Mouse (Mus musculus) cerebellum, adult 8-10 months (tissue): ENCODE results near the gene Panx1.

ENCODE experiments used
- DNase-seq: peaks from one replicate; pipeline ENCODE4 v3.0.0; 2022

Panx1 gene

DNA sequence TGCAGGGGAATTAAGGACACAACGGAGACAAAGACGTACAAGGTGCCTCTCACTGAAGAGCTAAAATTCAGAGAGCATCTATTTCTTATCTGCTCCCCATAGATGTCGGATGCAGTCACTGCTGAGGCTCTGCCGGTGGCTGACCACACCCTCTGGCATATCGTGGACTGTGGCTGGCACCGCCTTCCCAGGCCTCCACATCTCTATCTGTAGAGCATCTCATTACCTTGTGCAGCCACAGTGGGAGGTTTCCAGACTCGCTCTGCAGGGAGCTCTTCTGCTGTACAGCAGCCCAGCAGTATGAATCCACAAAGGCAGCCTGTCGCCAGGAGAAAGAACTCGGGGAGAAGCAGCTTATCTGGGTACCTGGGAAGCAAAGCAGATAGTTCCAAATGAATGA lies 24.1 kb downstream of the Panx1 start:
- no peak for DNase-seq

- DNase-seq: no peak
These were observed 24.7 kb downstream of the Panx1 start for GRCm38 (mm10) chr9:15020561-15021080.

- DNase-seq: no peak
These were observed 26.5 kb downstream of the Panx1 start for GRCm38 (mm10) chr9:15018756-15019131.

DNA sequence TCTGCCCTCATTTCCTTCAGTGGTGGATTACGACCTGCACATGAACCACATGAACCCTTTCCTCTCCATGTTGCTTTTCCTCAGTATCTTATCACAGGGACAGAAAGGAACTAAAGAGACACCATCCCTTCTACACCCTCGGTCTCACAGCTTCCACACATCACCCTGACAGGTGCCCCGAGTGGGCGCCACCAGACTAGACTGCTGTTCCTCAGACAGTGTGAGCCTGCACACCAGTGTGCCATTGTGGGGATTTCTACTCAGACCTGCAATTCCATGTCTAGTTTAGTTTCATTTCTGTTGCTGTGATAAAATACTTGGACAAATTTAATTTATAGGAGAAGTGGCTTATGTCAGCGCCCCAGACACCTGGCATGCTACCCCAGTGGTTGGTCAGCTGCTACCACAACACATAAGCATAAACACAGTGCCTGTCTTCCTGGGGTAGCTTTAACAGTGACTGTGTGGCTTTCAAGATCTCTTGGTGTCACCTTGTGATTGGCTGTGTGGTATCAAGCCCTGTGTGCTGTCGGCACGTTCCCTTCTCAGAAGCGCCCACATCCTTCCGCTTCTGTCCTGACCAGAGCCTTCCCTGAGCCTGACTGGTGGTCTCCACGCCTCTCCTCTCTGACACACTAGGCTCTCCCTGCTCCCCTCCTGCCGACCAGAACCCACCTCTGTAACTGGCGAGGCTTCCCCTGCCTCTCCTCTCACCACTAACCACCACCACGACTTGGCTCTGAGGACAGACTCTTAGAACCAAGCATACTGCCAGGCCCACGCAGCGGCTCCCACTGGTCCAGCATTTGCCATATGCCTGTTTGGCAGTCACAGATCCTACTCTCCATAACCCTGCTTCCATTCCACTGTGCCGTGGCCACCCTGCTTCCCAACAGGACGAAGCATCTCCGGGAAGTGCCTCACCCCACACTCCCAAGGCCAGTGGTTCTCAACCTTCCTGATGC lies 27.2 kb downstream of the Panx1 start:
- DNase-seq: peak; percentile 55

- peak; percentile 60 for DNase-seq
These were observed 29.9 kb downstream of the Panx1 start for GRCm38 (mm10) chr9:15015223-15015956.

- DNase-seq: no peak
These were observed 37.7 kb downstream of the Panx1 start for GRCm38 (mm10) chr9:15007566-15007965.

DNA sequence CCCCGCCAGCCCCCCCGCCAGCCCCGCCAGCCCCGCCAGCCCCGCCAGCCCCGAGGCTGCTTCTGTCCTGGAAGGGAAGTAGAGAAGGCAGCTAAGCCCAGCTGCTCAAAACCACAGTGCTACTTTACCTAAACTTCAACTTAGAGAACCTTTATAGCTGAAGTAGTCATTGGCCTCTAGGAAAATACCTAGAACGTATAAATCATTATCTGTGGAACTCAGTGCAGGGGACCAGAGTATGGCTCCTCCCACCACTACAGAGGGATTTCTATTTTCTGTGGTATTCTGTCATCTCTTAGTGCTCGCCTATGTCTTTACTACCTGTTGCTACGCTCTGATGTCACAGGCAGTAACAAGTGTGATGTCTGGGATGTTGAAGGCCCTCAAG lies 41.0 kb downstream of the Panx1 start:
- no peak for DNase-seq

DNA sequence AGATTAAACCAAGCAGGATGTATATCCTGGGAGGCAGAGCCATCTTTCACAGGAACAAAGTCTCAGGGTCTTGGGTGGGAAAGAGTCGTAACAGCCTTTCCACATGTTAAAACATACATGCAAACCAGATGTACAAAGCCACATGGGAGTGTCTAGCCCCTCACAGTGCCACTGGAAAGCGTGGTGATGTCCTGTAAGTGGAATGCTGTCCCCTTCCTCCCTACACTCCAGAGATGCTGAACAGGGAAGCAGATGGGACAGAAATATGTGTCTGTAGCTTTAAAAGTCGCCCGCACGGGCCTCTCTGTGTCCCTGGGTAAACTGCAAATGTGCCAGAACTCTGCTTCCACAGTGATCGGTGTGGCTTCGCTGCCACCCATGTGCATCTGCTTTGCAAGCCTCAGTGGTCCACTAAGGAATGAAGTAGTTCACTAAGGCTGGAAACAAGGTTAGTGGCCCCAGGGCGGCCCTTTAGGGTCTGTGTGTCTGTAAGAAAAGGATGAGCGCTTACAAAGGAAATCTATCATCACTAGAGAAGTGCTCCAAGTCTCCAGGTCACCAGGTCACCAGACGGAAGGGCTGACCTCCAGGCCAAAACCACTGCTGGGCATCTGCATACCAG lies 41.5 kb downstream of the Panx1 start:
- no peak for DNase-seq

- no peak for DNase-seq
These were observed 42.2 kb downstream of the Panx1 start for GRCm38 (mm10) chr9:15002995-15003613.

GRCm38 (mm10) chr9:14998790-14999189 lies 46.5 kb downstream of the Panx1 start:
- DNase-seq: no peak

- DNase-seq: no peak
These were observed 47.8 kb downstream of the Panx1 start for GRCm38 (mm10) chr9:14997271-14998055.

DNA sequence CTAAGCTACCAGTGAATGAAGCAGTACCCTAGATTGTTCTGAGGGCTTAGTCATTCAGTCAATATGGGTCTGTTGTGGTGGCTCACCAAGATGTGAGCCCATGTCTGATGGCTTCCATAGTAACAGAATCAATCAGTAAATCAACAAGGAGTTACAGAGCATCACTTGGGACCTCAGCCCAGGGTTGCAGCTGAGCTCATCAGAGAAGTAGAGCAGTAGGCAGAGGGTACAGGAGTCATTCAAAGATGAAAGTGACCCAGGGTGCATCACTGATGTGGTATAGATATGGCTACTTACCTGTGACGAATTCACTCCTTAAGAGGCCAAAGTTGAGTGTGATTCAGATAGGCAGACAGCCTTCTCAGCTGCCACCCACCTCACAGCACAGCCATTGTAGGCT lies 49.8 kb downstream of the Panx1 start:
- DNase-seq: no peak

DNA sequence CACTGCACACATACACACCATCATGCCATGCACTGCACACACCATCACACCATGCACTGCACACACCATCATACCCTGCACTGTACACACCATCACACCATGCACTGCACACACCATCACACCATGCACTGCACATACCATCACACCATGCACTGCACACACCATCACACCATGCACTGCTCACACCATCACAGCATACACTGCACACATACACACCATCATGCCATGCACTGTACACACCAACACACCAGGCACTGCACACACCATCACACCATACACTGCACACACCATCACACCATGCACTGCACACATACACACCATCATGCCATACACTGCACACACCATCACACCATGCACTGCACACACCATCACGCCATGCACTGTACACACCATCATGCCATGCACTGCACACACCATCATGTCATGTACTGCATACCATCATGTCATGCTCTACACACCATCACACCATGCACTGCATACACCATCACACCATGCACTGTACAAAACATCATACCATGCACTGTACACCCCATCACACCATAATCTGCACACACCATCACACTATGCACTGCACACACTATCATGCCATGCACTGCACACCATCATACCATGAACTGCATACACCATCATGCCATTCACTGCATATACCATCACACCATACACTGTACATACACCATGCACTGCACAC lies 56.5 kb downstream of the Panx1 start:
- no peak for DNase-seq

DNA sequence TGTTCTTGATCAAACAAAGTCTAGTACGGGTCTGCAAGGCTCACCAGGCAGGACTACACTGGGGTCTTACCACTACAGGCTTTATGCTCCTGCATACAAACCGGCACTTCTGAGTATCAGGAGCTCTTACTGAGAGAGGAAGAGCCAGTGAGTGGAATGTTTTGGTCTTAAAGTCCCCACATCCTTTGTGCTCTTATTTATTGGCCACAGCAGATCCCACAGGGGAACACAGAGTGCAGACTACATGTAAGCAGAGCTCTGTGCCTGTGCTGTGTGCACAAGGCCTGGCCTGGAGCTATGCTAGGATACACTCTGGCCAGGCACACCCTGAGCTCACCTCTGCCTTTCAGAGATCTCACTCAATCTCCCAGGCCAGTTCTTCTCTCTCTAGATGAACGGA lies 62.1 kb downstream of the Panx1 start:
- DNase-seq: no peak

- no peak for DNase-seq
These were observed 62.6 kb downstream of the Panx1 start for GRCm38 (mm10) chr9:14982683-14983082.

GRCm38 (mm10) chr9:14981539-14982155 lies 63.6 kb downstream of the Panx1 start:
- DNase-seq: no peak

DNA sequence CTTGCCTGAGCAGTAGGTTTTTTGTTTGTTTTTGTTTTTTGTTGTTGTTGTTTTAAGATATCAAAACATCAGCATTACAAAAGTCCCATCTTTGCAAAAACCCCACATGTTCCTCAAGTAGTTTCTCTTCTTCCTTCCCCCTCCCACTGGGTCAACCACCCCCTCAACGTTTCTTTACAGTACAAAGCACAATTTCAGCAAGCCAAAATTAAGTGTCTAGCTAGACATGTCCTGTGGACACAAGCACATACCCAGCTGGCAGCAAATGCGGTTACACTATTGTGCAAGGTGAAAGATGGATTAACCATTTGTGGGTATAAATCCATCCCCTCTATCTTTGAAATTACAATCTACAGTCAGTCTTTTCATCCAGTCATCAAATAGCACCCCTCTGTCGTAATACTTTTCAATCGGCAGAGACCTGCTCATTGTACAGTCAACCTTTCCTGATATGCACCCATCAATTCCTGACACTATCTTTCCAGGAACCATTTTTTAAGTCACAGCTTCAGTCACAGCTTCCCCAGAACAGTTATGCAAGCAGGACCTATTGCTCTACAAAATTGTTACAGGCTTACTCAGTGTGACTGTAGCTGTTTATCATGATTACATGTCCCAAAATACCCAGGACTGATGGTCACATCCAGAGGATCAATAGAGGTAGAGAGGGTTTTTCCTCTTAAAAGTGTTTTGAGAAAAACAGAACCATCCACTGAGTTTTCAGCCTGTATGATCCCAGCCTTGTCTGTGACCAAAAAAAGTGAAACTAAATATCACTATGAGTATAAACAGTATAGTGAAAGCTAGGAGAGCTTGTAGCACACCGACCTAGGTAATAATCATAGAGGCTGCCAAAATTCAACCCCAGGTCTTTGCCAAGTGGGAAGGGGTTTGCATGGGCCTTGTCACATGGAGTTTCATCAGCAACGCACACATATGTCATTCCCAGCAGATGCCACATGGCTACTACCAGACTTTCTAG lies 70.7 kb downstream of the Panx1 start:
- DNase-seq: no peak

GRCm38 (mm10) chr9:14973762-14974161 lies 71.5 kb downstream of the Panx1 start:
- no peak for DNase-seq

DNA sequence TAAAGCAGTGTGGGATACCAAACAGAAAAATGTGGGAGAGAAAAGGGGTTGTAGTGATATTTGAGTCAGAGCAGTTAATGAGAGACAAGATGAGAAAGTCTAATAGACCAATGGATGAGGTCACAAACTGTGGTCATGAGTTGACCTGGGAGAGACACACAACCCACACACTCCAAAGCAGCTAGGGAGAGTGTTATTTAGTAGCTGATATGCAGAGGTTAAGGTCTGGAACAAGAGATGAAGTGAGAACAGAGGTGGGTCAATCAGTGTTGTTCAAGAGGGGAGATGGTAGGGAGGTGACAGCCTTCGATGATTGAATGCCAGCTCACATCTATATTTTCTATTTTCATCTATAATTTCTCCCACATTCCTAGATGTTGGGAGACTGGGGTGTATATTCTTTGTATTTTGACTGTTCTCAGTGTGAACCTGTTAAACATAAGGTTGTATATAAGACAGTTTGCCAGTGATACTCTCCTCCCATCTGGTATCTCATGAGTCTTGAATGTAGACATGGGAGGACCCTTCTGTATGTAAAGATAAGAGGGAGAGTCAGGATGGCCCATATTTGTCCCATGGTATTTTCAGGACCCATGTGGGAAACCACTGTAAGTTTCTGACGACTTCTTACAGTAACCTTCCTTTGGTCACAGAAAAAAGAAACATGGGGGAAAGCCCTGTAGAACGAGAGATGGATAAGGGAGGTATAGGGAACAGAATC lies 74.3 kb downstream of the Panx1 start:
- DNase-seq: no peak
